Mouse (Mus musculus) myocyte (in vitro differentiated cells): ENCODE data around the gene Tm9sf4. TPM values are rescaled to one million over a fixed set of nuclear protein-coding genes. Genes with fewer than 3 reads are reported as not detected.

Experiments used
- H3K27me3 ChIP-seq: one replicate; pipeline ENCODE4 v1.6.1; 2011; ENCODE audit not compliant: control insufficient read depth, insufficient read depth, insufficient read length
- H3K36me3 ChIP-seq: one replicate; pipeline ENCODE4 v1.6.1; 2011; ENCODE audit not compliant: control insufficient read depth, insufficient read depth
- H3K4me2 ChIP-seq: one replicate; pipeline ENCODE4 v1.6.1; 2011; ENCODE audit warnings: low read depth, control low read depth
- H3K4me3 ChIP-seq: one replicate; pipeline ENCODE4 v1.5.1; 2011; ENCODE audit warnings: mild to moderate bottlenecking, control low read depth, moderate library complexity
- H3K79me2 ChIP-seq: one replicate; pipeline ENCODE4 v1.6.1; 2011; ENCODE audit not compliant: control insufficient read depth, insufficient read depth
- H3ac ChIP-seq: one replicate; pipeline ENCODE4 v1.6.1; 2011; ENCODE audit not compliant: control insufficient read depth, insufficient read length
- CEBPB ChIP-seq: IDR thresholded peaks from 2 replicates; pipeline ENCODE4 v1.6.1; 2011; ENCODE audit warnings: mild to moderate bottlenecking, moderate library complexity; ENCODE audit not compliant: poor library complexity, insufficient read depth, severe bottlenecking
- E2F4 ChIP-seq: IDR thresholded peaks from one replicate; pipeline ENCODE4 v1.6.1; 2011; ENCODE audit warnings: mild to moderate bottlenecking, control low read depth, moderate library complexity; ENCODE audit not compliant: insufficient read depth
- MAX ChIP-seq: IDR thresholded peaks from one replicate; pipeline ENCODE4 v1.6.1; 2011; ENCODE audit warnings: low read depth, mild to moderate bottlenecking, control low read depth
- MYOD1 ChIP-seq, 3 experiments: IDR thresholded peaks; one replicate each; pipeline ENCODE4 v1.6.1; 2011; ENCODE audit warnings: control low read depth in 2 of 3, low read depth in 2 of 3, mild to moderate bottlenecking in 2 of 3, moderate library complexity in 1 of 3; ENCODE audit not compliant: insufficient read length in 2 of 3, control insufficient read depth in 1 of 3
- MYOG ChIP-seq, 3 experiments: IDR thresholded peaks; one replicate each; pipeline ENCODE4 v1.6.1; 2011; ENCODE audit warnings: control low read depth in 2 of 3, low read depth in 2 of 3, mild to moderate bottlenecking in 2 of 3; ENCODE audit not compliant: insufficient read length in 2 of 3, control insufficient read depth in 1 of 3, insufficient read depth in 1 of 3
- POLR2A ChIP-seq: IDR thresholded peaks from one replicate; pipeline ENCODE4 v1.6.1; 2011; ENCODE audit warnings: low read depth, mild to moderate bottlenecking, control low read depth, moderate library complexity; ENCODE audit not compliant: insufficient read length
- POLR2AphosphoS2 ChIP-seq: IDR thresholded peaks from one replicate; pipeline ENCODE4 v1.6.1; 2011; ENCODE audit warnings: low read depth, control low read depth; ENCODE audit not compliant: insufficient read length
- REST ChIP-seq: IDR thresholded peaks from one replicate; pipeline ENCODE4 v1.6.1; 2011; ENCODE audit warnings: mild to moderate bottlenecking, control low read depth, moderate library complexity; ENCODE audit not compliant: insufficient read depth, insufficient read length
- SRF ChIP-seq: IDR thresholded peaks from one replicate; pipeline ENCODE4 v1.6.1; 2011; ENCODE audit warnings: low read depth; ENCODE audit not compliant: control insufficient read depth, insufficient read length
- TCF12 ChIP-seq: IDR thresholded peaks from one replicate; pipeline ENCODE4 v1.6.1; 2011; ENCODE audit warnings: mild to moderate bottlenecking, control low read depth; ENCODE audit not compliant: poor library complexity, insufficient read depth, severe bottlenecking
- TCF3 ChIP-seq: IDR thresholded peaks from one replicate; pipeline ENCODE4 v1.6.1; 2011; ENCODE audit warnings: low read depth, control low read depth; ENCODE audit not compliant: insufficient read length
- USF1 ChIP-seq: IDR thresholded peaks from one replicate; pipeline ENCODE4 v1.6.1; 2011; ENCODE audit warnings: low read depth, mild to moderate bottlenecking, control low read depth, moderate library complexity
- polyA plus RNA-seq: library from polyadenylated mRNA; unstranded; fragments of >200 nt; fragmentation: generic; extraction: Trizol; gene quantifications from one replicate; pipeline ENCODE4 v1.2.1, GENCODE M21; 2012; ENCODE audit warnings: missing spikeins

Gene Tm9sf4
- polyA plus RNA-seq, 1 experiment: 55.4 TPM

GRCm38 (mm10) chr2:153222566-153222965 is 61.5 kb downstream of the Tm9sf4 start:
- Histone ChIP-seq H3ac (no peak overlapping the region), H3K36me3 (no peaks in the 10 kb centered on the region), H3K27me3 (no peaks in the 10 kb centered on the region), H3K4me2 (no peak overlapping the region), H3K4me3 (no peak overlapping the region), H3K79me2 (no peaks in the 10 kb centered on the region)
- no peak for TF ChIP-seq TCF12
- no peak for TF ChIP-seq MAX
- TF ChIP-seq USF1: no peak
- no peak for TF ChIP-seq POLR2AphosphoS2
- TF ChIP-seq SRF: no peak
- TF ChIP-seq MYOD1 (IDR thresholded peaks at IDR 0.05; ENCODE audit: control insufficient read depth in 1 of 3, insufficient read length in 2 of 3, low read depth in 2 of 3): no peak
- TF ChIP-seq CEBPB: no peak
- TF ChIP-seq TCF3: no peak
- TF ChIP-seq MYOG (IDR thresholded peaks at IDR 0.05; ENCODE audit: control insufficient read depth in 1 of 3, insufficient read depth in 1 of 3, insufficient read length in 2 of 3, low read depth in 2 of 3): no peak
- no peak for TF ChIP-seq E2F4
- TF ChIP-seq POLR2A: no peak
- no peak for TF ChIP-seq REST

- H3K4me3 ChIP-seq: no peak within 1 kb of the TSS
- no peak within 1 kb of the TSS for H3ac ChIP-seq
- TF ChIP-seq POLR2AphosphoS2 (peak; percentile 31), SRF (no peak)
- no peaks in the 10 kb centered on the region for H3K79me2 ChIP-seq
- H3K27me3 ChIP-seq: no peaks in the 10 kb centered on the region
- H3K36me3 ChIP-seq: peaks cover 12% of the 10 kb centered on the region
- H3K4me2 ChIP-seq: no peak within 1 kb of the TSS
Measured at GRCm38 (mm10) chr2:153224946-153225594, 64.0 kb downstream of the Tm9sf4 start, which contains the start of gene Tspyl3. Tspyl3 (minus strand) TSS chr2:153225441.

- H3K4me2 ChIP-seq: no peak overlapping the region
- H3ac ChIP-seq: no peak overlapping the region
- no peak for TF ChIP-seq POLR2AphosphoS2
- no peak for TF ChIP-seq MAX
- no peak for TF ChIP-seq SRF
- no peak for TF ChIP-seq REST
- no peaks in the 10 kb centered on the region for H3K27me3 ChIP-seq
- no peaks in the 10 kb centered on the region for H3K79me2 ChIP-seq
- H3K36me3 ChIP-seq: peaks cover 16% of the 10 kb centered on the region
- no peak overlapping the region for H3K4me3 ChIP-seq
Measured at GRCm38 (mm10) chr2:153225595-153225953, 64.5 kb downstream of the Tm9sf4 start.

GRCm38 (mm10) chr2:153227959-153228358 is 66.9 kb downstream of the Tm9sf4 start:
- no peaks in the 10 kb centered on the region for H3K79me2 ChIP-seq
- no peak overlapping the region for H3ac ChIP-seq
- no peaks in the 10 kb centered on the region for H3K27me3 ChIP-seq
- TF ChIP-seq SRF (no peak), POLR2AphosphoS2 (no peak), E2F4 (no peak), REST (no peak), CEBPB (no peak), MYOG (IDR thresholded peaks at IDR 0.05; ENCODE audit: control insufficient read depth in 1 of 3, insufficient read depth in 1 of 3, insufficient read length in 2 of 3, low read depth in 2 of 3) (no peak), TCF3 (no peak), MYOD1 (IDR thresholded peaks at IDR 0.05; ENCODE audit: control insufficient read depth in 1 of 3, insufficient read length in 2 of 3, low read depth in 2 of 3) (no peak), USF1 (no peak), MAX (no peak), POLR2A (no peak), TCF12 (no peak)
- no peak overlapping the region for H3K4me2 ChIP-seq
- peaks cover 40% of the 10 kb centered on the region for H3K36me3 ChIP-seq
- no peak overlapping the region for H3K4me3 ChIP-seq

- Histone ChIP-seq H3K36me3 (peaks cover 45% of the 10 kb centered on the region), H3K79me2 (no peaks in the 10 kb centered on the region), H3K4me3 (no peak overlapping the region), H3K4me2 (no peak overlapping the region), H3ac (no peak overlapping the region), H3K27me3 (no peaks in the 10 kb centered on the region)
- TF ChIP-seq MYOG (IDR thresholded peaks at IDR 0.05; ENCODE audit: control insufficient read depth in 1 of 3, insufficient read depth in 1 of 3, insufficient read length in 2 of 3, low read depth in 2 of 3) (no peak), TCF3 (no peak), E2F4 (no peak), MAX (no peak), POLR2AphosphoS2 (peak; percentile 55)
Measured at GRCm38 (mm10) chr2:153228523-153228922, 67.4 kb downstream of the Tm9sf4 start.
